Mouse (Mus musculus): Measurements from ENCODE around the gene Jmjd7. TPM values are rescaled to one million over a fixed set of nuclear protein-coding genes. Genes with fewer than 3 reads are reported as not detected.
A peak's percentile ranks its signal among the peaks of the same experiment; 100 is the strongest.

Gene Jmjd7
- polyA plus RNA-seq, 1 experiment = 13.0 TPM

DNA sequence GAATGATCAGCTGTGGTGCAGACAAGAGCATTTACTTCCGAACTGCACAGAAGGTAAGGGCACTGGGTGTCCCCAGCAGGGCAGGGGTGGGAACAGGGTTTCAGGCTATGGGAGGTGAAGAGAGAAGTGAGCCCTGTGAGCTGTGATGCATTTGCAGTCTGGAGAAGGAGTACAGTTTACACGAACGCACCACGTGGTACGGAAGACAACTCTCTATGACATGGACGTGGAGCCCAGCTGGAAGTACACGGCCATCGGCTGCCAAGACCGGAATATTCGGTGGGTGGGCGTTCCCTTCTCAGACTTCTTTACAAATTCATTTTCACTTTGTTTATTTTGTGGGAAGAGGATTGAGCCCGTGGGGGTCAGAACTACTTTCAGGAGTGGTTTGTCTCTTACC, 9.7 kb upstream of the Jmjd7 start:
- H3K4me1 ChIP-seq (ENCODE audit: control insufficient read depth, insufficient read depth, low read length) = no peaks in the 10 kb centered on the region

DNA sequence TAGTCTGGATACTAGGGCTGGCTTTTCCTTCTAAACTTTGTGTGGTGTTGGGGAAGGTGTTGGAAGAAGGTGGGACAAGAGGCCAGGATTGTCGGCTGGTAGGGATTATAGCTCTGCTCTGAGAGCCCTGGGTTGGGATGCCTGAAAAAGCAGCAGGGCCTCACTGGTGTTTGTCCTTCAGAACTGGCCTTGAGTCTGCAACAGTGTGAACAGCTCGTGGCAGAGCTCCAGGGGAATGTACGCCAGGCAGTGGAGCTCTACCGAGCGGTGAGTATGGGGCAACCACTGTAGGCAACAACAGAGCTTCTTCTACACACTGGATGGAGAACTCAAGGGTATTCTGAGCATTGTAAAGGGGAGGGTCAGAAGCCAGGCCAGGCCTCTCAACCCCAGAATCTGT, 2.9 kb upstream of the Jmjd7 start:
- Histone ChIP-seq H3K27ac (ENCODE audit: control insufficient read depth, insufficient read depth, low read depth, low read length, poor library complexity) (no peak overlapping the region), H3K4me3 (replicated peaks; ENCODE audit: control insufficient read depth, low read depth, low read length) (no peak overlapping the region), H3K4me1 (ENCODE audit: control insufficient read depth, insufficient read depth, low read length) (peaks cover 2% of the 10 kb centered on the region; the same call in 1 of the 2 replicates)
- TF ChIP-seq CTCF (IDR thresholded peaks at IDR 0.05; ENCODE audit: control insufficient read depth, insufficient read depth, low read length) (no peak), POLR2A (IDR thresholded peaks at IDR 0.05; ENCODE audit: borderline replicate concordance, control insufficient read depth, low read depth, low read length) (no peak)
- WGBS = 80% methylated on average over 5 of the region's 5 CpGs

More for the DNA sequence above, 9.7 kb upstream of the Jmjd7 start:
- 90% methylated on average over 12 of the region's 12 CpGs for WGBS
- H3K27ac ChIP-seq (ENCODE audit: control insufficient read depth, insufficient read depth, low read depth, low read length, poor library complexity) = no peak overlapping the region
- no peak overlapping the region for H3K4me3 ChIP-seq (replicated peaks; ENCODE audit: control insufficient read depth, low read depth, low read length)
- no peak for TF ChIP-seq POLR2A (IDR thresholded peaks at IDR 0.05; ENCODE audit: borderline replicate concordance, control insufficient read depth, low read depth, low read length)
- no peak for TF ChIP-seq CTCF (IDR thresholded peaks at IDR 0.05; ENCODE audit: control insufficient read depth, insufficient read depth, low read length)

DNA sequence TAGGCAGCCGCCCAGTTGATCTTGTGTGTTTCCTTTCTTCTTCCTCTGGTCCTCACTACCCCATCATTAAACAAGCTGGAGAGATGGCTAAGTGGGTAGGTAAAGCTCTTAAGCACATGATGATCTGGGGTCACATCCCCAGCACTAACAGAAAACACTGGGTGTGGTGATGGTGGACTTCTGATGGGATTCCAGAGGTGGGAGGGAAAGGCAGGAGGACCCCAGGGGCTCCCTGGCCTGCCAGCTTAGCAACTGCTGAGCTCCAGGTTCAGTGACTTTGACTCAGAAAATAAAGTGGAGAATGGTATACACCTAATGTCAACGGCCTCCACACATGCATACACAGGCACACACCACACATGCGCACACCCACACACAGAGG, 658 bp downstream of the Jmjd7 start:
- 53% methylated on average over 3 of the region's 3 CpGs for WGBS
- Histone ChIP-seq H3K27ac (ENCODE audit: control insufficient read depth, insufficient read depth, low read depth, low read length, poor library complexity) (no peak overlapping the region), H3K4me3 (replicated peaks; ENCODE audit: control insufficient read depth, low read depth, low read length) (peak overlapping the region; percentile 79), H3K4me1 (ENCODE audit: control insufficient read depth, insufficient read depth, low read length) (peaks cover 2% of the 10 kb centered on the region; the same call in 1 of the 2 replicates)
- TF ChIP-seq POLR2A (IDR thresholded peaks at IDR 0.05; ENCODE audit: borderline replicate concordance, control insufficient read depth, low read depth, low read length) = no peak
- TF ChIP-seq CTCF (IDR thresholded peaks at IDR 0.05; ENCODE audit: control insufficient read depth, insufficient read depth, low read length) = no peak

DNA sequence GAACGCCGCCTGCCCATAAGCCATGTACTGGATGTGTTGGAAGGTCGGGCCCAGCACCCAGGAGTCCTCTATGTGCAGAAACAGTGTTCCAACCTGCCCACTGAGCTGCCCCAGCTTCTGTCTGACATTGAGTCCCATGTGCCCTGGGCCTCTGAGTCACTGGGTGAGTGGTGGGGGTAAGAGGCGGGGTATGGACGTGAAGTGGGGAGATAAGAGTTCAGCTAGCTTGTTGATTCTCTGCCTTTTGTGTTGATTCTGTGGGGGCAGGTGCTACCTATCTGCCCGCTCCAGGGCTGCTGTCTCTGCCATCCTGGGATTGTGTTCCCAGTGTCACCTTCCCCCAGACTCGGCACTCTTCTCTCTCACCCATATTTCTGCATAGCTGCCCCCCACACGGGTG, 3.1 kb downstream of the Jmjd7 start:
- no peak overlapping the region for H3K27ac ChIP-seq (ENCODE audit: control insufficient read depth, insufficient read depth, low read depth, low read length, poor library complexity)
- no peak overlapping the region for H3K4me3 ChIP-seq (replicated peaks; ENCODE audit: control insufficient read depth, low read depth, low read length)
- TF ChIP-seq CTCF (IDR thresholded peaks at IDR 0.05; ENCODE audit: control insufficient read depth, insufficient read depth, low read length) (no peak), POLR2A (IDR thresholded peaks at IDR 0.05; ENCODE audit: borderline replicate concordance, control insufficient read depth, low read depth, low read length) (no peak)
- peaks cover 2% of the 10 kb centered on the region; the same call in 1 of the 2 replicates for H3K4me1 ChIP-seq (ENCODE audit: control insufficient read depth, insufficient read depth, low read length)
- 76% methylated on average over 8 of the region's 8 CpGs for WGBS

DNA sequence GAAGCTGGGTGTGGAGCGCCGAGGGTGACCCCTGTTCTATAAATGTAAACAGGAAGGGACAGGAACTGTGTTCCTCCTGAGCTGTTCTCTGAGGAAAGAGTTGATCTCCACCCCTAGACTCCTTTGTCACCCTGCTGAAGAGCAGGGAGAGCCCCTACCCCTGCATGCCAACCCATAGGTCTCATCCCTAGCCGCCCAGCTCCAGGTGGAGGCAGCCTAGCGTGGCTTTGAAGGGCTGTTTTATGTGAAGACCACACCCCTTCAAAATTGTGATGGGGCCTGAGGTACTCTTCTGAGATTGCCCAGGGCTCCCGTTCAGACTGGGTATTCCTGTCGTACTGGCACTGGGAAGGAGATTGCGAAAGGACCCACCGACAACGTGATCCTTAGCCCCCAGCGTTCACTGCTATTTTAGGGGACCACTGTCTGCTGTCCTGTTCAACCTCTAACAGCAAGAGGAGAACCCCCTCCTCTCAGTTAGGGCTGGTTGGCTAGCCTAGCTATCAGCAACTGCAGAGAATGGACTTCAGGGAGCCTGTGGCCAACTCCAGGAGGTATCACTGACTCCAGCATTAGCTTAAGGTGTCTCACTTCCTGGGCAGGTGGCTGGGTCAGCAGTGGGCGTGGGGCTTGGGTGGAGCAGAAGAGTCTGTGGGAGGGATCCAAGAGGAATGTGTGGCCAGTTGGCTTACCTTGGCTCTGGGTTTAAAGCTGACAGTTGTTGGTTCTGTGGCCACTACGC, 5.6 kb downstream of the Jmjd7 start, which contains the start of gene Pla2g4b:
Gene Pla2g4b (plus strand): TSS at position 692 of the 742 bp plus-strand sequence.
- WGBS = 76% methylated on average over 12 of the region's 12 CpGs
- Histone ChIP-seq H3K4me1 (ENCODE audit: control insufficient read depth, insufficient read depth, low read length) (peaks cover 1% of the 10 kb centered on the region; the same call in 1 of the 2 replicates), H3K4me3 (replicated peaks; ENCODE audit: control insufficient read depth, low read depth, low read length) (no peak within 1 kb of the TSS), H3K27ac (ENCODE audit: control insufficient read depth, insufficient read depth, low read depth, low read length, poor library complexity) (no peak within 1 kb of the TSS)
- no peak for TF ChIP-seq POLR2A (IDR thresholded peaks at IDR 0.05; ENCODE audit: borderline replicate concordance, control insufficient read depth, low read depth, low read length)
- no peak for TF ChIP-seq CTCF (IDR thresholded peaks at IDR 0.05; ENCODE audit: control insufficient read depth, insufficient read depth, low read length)

DNA sequence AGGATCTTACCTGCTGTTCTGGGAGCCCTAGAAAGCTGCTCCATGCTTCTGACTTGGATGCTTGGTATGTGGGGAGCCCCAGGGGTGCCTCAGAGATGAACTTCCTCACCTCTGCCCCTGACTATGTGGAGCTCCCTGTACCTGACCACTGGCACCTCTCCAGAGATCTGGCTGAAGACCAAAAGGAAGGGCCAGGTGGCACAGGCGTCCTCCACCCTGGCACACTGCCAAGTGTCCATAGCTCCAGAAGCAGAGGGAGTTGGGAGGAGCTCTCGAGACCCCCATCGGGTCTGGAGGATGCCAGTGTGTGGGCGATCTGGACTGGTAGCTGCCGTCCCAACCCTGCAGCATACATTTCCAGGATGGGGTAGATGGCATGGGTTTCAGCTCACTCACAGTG, 6.4 kb downstream of the Jmjd7 start:
- no peak overlapping the region for H3K4me3 ChIP-seq (replicated peaks; ENCODE audit: control insufficient read depth, low read depth, low read length)
- 82% methylated on average over 5 of the region's 5 CpGs for WGBS
- TF ChIP-seq CTCF (IDR thresholded peaks at IDR 0.05; ENCODE audit: control insufficient read depth, insufficient read depth, low read length) (no peak), POLR2A (IDR thresholded peaks at IDR 0.05; ENCODE audit: borderline replicate concordance, control insufficient read depth, low read depth, low read length) (no peak)
- no peaks in the 10 kb centered on the region; the same call in 1 of the 2 replicates for H3K4me1 ChIP-seq (ENCODE audit: control insufficient read depth, insufficient read depth, low read length)
- H3K27ac ChIP-seq (ENCODE audit: control insufficient read depth, insufficient read depth, low read depth, low read length, poor library complexity) = no peak overlapping the region

DNA sequence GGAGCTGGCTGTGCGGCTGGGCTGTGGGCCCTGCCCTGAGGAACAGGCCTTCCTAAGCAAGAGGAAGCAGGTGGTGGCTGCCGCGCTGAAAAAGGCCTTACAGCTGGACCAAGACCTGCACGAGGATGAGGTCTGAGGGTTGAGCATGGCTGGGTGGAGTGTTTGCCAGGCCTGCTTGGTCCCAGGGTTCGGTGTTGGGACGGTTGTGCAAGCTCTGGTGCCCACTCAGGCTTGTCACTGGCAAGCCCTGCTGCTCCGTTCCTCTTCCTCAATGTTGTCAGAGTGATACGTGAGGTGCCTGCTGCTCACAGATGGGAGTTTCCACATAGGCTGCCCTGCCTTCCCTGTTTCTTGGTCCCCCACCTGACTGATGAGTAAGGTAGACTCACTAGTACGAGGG, 10.5 kb downstream of the Jmjd7 start:
- Histone ChIP-seq H3K4me1 (ENCODE audit: control insufficient read depth, insufficient read depth, low read length) (no peaks in the 10 kb centered on the region; the same call in 1 of the 2 replicates), H3K27ac (ENCODE audit: control insufficient read depth, insufficient read depth, low read depth, low read length, poor library complexity) (no peak overlapping the region), H3K4me3 (replicated peaks; ENCODE audit: control insufficient read depth, low read depth, low read length) (no peak overlapping the region)
- no peak for TF ChIP-seq POLR2A (IDR thresholded peaks at IDR 0.05; ENCODE audit: borderline replicate concordance, control insufficient read depth, low read depth, low read length)
- TF ChIP-seq CTCF (IDR thresholded peaks at IDR 0.05; ENCODE audit: control insufficient read depth, insufficient read depth, low read length) = no peak
- 24% methylated on average over 9 of the region's 9 CpGs for WGBS

DNA sequence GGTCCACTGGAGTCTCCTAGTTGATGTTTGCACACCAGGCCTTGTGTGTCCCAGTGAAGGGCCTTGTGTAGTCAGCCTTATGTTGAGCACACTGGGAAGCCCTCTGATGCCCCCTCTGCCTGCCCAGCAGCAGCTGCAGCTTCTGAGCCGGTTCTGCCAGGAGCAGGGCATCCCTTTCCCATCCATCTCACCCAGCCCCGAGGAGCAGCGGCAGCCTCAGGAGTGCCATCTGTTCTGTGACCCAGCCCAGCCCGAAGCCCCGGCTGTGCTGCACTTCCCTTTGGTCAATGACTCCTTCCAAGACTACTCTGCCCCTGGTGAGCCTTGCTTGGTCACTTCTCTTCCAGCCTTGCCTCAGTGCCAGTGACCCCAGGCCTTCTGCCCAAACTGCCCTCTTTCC, 13.7 kb downstream of the Jmjd7 start:
- H3K27ac ChIP-seq (ENCODE audit: control insufficient read depth, insufficient read depth, low read depth, low read length, poor library complexity) = no peak overlapping the region
- no peak overlapping the region for H3K4me3 ChIP-seq (replicated peaks; ENCODE audit: control insufficient read depth, low read depth, low read length)
- no peaks in the 10 kb centered on the region; the same call in 1 of the 2 replicates for H3K4me1 ChIP-seq (ENCODE audit: control insufficient read depth, insufficient read depth, low read length)
- TF ChIP-seq CTCF (IDR thresholded peaks at IDR 0.05; ENCODE audit: control insufficient read depth, insufficient read depth, low read length) = no peak
- TF ChIP-seq POLR2A (IDR thresholded peaks at IDR 0.05; ENCODE audit: borderline replicate concordance, control insufficient read depth, low read depth, low read length) = no peak
- 89% methylated on average over 5 of the region's 5 CpGs for WGBS
